Comparison of ENCODE assay signal across 24 mouse cellular contexts in the genomic region with DNA sequence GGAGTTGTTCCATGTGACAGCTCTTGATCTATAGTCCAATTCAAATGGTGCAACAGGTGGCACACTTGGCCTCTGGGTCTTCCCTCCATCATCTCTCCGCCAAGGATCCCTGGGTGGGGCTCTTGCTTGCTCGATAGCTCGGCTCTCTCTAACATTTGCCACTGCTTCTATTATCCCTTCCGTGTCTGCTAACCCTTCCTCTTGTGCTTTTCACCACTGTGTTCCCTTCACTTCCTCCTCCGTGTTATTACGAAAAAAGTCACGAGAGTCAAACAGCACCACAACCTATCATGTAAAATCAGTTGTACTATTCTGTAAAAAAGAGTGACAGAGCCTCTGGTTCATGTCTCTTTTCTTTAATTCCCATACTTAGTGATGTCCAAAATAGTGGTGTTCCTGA.
DNase-seq lines count a peak whose midpoint lies in the region; ATAC-seq and TF ChIP-seq lines count a peak whose summit lies in the region.
"Had no signal": no experiment of that assay in that cellular context is flagged by ENCODE, and none has a peak within 500 bp of the region (broad histone marks: within the 10 kb centered on the region; RNA-seq: fewer than 3 reads in every experiment).

No protein-coding gene starts in this region.

- ATAC-seq in megakaryocyte progenitor cell, adult 5-6 weeks (replicated peaks; ENCODE audit: poor library complexity) = peak; percentile 69
- ATAC-seq: activated CD4-positive, CD25-positive, alpha-beta regulatory T cell, adult 4 months; CD4-positive, CD25-positive, alpha-beta regulatory T cell, adult 4 months; forebrain, embryonic 13.5 days; forebrain, embryonic 15.5 days; Patski had no signal

- H3K4me3 ChIP-seq in heart, adult 2 months = no peak overlapping the region
- H3K4me3 ChIP-seq in bone marrow macrophage, adult 2 months (ENCODE audit: insufficient read depth, low read length) = no peak overlapping the region
- H3K4me3 ChIP-seq in macrophage (ENCODE audit: inconsistent target) = no peak overlapping the region
- H3K4me3 ChIP-seq: embryonic facial prominence, embryonic 13.5 days; embryonic facial prominence, embryonic 15.5 days; forebrain, embryonic 13.5 days; forebrain, embryonic 15.5 days had no signal

- no peak overlapping the region for H3K9ac ChIP-seq in heart, adult 2 months (ENCODE audit: low read depth, low read length)
- H3K9ac ChIP-seq: embryonic facial prominence, embryonic 13.5 days; embryonic facial prominence, embryonic 15.5 days; forebrain, embryonic 13.5 days; forebrain, embryonic 15.5 days had no signal

- H3K79me2 ChIP-seq in heart, adult 2 months (replicated peaks; ENCODE audit: control insufficient read depth, insufficient read depth, low read length) = no peaks in the 10 kb centered on the region
- H3K79me2 ChIP-seq in macrophage (ENCODE audit: inconsistent target) = no peaks in the 10 kb centered on the region

- no peaks in the 10 kb centered on the region for H3K27me3 ChIP-seq in heart, adult 2 months (ENCODE audit: control insufficient read depth, insufficient read depth, low read length)
- H3K27me3 ChIP-seq: CH12.LX, Patski had no signal

- WGBS in heart, adult 2 months = 73% methylated on average over 7 of the region's 7 CpGs
- WGBS in macrophage (ENCODE audit: missing documents) = 18% methylated on average over 7 of the region's 7 CpGs

- TF ChIP-seq CTCF in heart, adult 2 months (IDR thresholded peaks at IDR 0.05) = no peak
- no peak for TF ChIP-seq CTCF in bone marrow macrophage, adult 2 months (IDR thresholded peaks at IDR 0.05; ENCODE audit: low read depth, low read length)

- no peak overlapping the region for H3K27ac ChIP-seq in heart, adult 2 months
- peak overlapping the region; percentile 58 for H3K27ac ChIP-seq in bone marrow macrophage, adult 2 months (ENCODE audit: insufficient read depth, low read depth, low read length)
- peak overlapping the region; percentile 4; the same call in 1 of the 2 replicates for H3K27ac ChIP-seq in macrophage
- H3K27ac ChIP-seq: embryonic facial prominence, embryonic 13.5 days; embryonic facial prominence, embryonic 15.5 days; forebrain, embryonic 13.5 days; forebrain, embryonic 15.5 days had no signal

- TF ChIP-seq POLR2A in heart, adult 2 months (IDR thresholded peaks at IDR 0.05; ENCODE audit: insufficient read depth, low read depth, low read length) = no peak
- no peak for TF ChIP-seq POLR2A in bone marrow macrophage, adult 2 months (IDR thresholded peaks at IDR 0.05; ENCODE audit: borderline replicate concordance, low read depth, low read length)

- intact Hi-C loops in heart, adult 2 months (cut with DNase I) = no loop called here

- TF ChIP-seq EP300 in heart, adult 2 months (IDR thresholded peaks at IDR 0.05; ENCODE audit: insufficient read depth, low read depth, low read length) = no peak

- no peaks in the 10 kb centered on the region for H3K36me3 ChIP-seq in heart, adult 2 months (ENCODE audit: control insufficient read depth, insufficient read depth, low read length)
- H3K36me3 ChIP-seq in macrophage (ENCODE audit: inconsistent target) = no peaks in the 10 kb centered on the region
- H3K36me3 ChIP-seq: embryonic facial prominence, embryonic 13.5 days; embryonic facial prominence, embryonic 15.5 days; forebrain, embryonic 15.5 days had no signal

- H3K4me1 ChIP-seq in heart, adult 2 months (ENCODE audit: control insufficient read depth, insufficient read depth, low read length) = no peaks in the 10 kb centered on the region
- H3K4me1 ChIP-seq in bone marrow macrophage, adult 2 months (ENCODE audit: control insufficient read depth, insufficient read depth, low read length) = peaks cover 10% of the 10 kb centered on the region
- H3K4me1 ChIP-seq: embryonic facial prominence, embryonic 15.5 days; forebrain, embryonic 13.5 days; forebrain, embryonic 15.5 days had no signal

- peak; percentile 73 for DNase-seq in heart, adult 11 months
- no peak for DNase-seq in heart, adult 2 months
- no peak for DNase-seq in thymus, adult 18-20 months
- no peak for DNase-seq in adrenal gland, postnatal 10 days
- no peak for DNase-seq in embryo, embryonic 11 days
- DNase-seq: adrenal gland, adult 8-10 months; adrenal gland, postnatal 25 days; B cell, adult 2 months; cerebellum, adult 11-12 months; cerebellum, adult 2 months; cerebellum, adult 9-10 months; cerebellum, postnatal 10 days; cerebellum, postnatal 25 days had no signal
